ENCODE assay signal across 23 mouse cellular contexts in genomic region chr5:107163336-107163735, GRCm38 (mm10).
"Had no signal": no experiment of that assay in that cellular context is flagged by ENCODE, and none has a peak within 500 bp of the region (broad histone marks: within the 10 kb centered on the region; RNA-seq: fewer than 3 reads in every experiment).

No protein-coding gene starts in this region.

- H3K27me3 ChIP-seq: limb, embryonic 12.5 days; neural tube, embryonic 13.5 days had no signal

- H3K9ac ChIP-seq: limb, embryonic 12.5 days; liver, embryonic 14.5 days; liver, postnatal 0 days; lung, embryonic 14.5 days; midbrain, embryonic 13.5 days; neural tube, embryonic 13.5 days had no signal

- H3K4me1 ChIP-seq: megakaryocyte, embryonic 14.5 days had no signal

- DNase-seq: kidney, postnatal 25 days; layer of hippocampus, adult 9-11 months; liver, postnatal 0 days; lung, embryonic 14.5 days; lung, postnatal 10 days; lung, postnatal 36 days; retina, postnatal 1 day; right cerebral cortex, postnatal 25 days; spleen, adult 18-20 months; thymus, adult 18-20 months; thymus, postnatal 36 days had no signal

- ATAC-seq: liver, postnatal 0 days; midbrain, embryonic 13.5 days; midbrain, embryonic 16.5 days had no signal

- H3K9me3 ChIP-seq: limb, embryonic 12.5 days; megakaryocyte, embryonic 14.5 days; midbrain, embryonic 10.5 days; midbrain, embryonic 13.5 days; neural tube, embryonic 13.5 days had no signal

- H3K27ac ChIP-seq: kidney, postnatal 0 days; layer of hippocampus, adult 2 months; left cerebral cortex, adult 2 months; limb, embryonic 12.5 days; liver, embryonic 14.5 days; midbrain, embryonic 10.5 days; midbrain, embryonic 13.5 days; neural tube, embryonic 13.5 days had no signal

- H3K36me3 ChIP-seq: limb, embryonic 12.5 days; midbrain, embryonic 10.5 days; midbrain, embryonic 13.5 days; neural tube, embryonic 13.5 days had no signal

- H3K4me3 ChIP-seq: layer of hippocampus, adult 2 months; left cerebral cortex, adult 2 months; limb, embryonic 12.5 days; megakaryocyte, embryonic 14.5 days; midbrain, embryonic 10.5 days; midbrain, embryonic 13.5 days; myocyte; neural tube, embryonic 13.5 days had no signal

- H3K4me2 ChIP-seq: limb, embryonic 12.5 days; liver, embryonic 11.5 days; lung, embryonic 14.5 days; midbrain, embryonic 13.5 days; neural tube, embryonic 13.5 days had no signal
